Mouse (Mus musculus) cerebellum, adult 8-10 months (tissue): ENCODE data around the gene Arhgef25.
"Not testable (repeated sequence)": the region's sequence is repeated elsewhere in the genome, so short reads cannot be mapped to it uniquely, and the experiment has no call there.

Experiments
- DNase-seq: peaks from one replicate; pipeline ENCODE4 v3.0.0; 2022

The Arhgef25 gene

GRCm38 (mm10) chr10:127203106-127203505 lies 13.2 kb upstream of the Arhgef25 start:
- no peak for DNase-seq

DNA sequence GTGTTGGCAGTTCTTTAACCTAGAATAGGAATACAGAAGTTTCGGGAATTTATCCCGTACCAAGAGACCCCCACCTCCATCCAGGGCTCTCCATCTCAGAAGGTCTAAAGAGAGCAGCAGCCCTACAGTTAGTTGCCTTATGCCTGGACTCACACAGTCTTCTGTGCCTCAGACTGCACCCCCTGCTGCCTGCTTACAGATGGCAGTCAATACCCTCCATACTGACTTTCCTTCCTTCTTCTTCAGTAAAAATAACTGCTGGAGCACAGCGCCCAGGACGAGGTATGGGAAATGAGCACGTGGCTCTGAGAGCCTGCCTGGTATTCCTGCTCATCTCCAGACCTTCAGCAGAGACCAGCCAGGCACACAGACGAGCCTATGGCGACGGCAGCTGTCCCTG lies 10.4 kb upstream of the Arhgef25 start:
- no peak for DNase-seq

GRCm38 (mm10) chr10:127199474-127199873 lies 9.6 kb upstream of the Arhgef25 start:
- no peak for DNase-seq

DNA sequence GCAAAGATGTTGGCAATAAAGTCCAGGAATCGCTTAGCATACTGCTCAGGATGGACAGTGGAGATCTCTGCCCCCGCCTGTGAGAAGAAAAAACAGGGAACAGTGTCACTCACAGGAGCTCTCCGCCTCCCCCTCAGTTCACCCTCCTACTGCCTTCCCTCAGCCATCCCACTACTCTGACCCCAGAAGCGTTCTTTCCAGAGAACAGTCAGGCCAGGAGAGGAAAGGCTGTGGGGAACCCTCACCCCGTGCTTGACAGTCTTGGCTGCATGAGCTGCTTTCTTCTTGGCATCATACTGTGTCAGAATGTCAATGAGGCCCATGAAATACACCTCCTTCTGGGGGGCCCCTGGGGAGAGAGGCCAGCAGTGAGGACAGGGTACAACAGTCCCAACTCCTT lies 9.2 kb upstream of the Arhgef25 start:
- no peak for DNase-seq

- no peak for DNase-seq
Measured at GRCm38 (mm10) chr10:127198492-127198891, 8.6 kb upstream of the Arhgef25 start.

- no peak for DNase-seq
Measured at GRCm38 (mm10) chr10:127197505-127198110, 7.7 kb upstream of the Arhgef25 start.

DNA sequence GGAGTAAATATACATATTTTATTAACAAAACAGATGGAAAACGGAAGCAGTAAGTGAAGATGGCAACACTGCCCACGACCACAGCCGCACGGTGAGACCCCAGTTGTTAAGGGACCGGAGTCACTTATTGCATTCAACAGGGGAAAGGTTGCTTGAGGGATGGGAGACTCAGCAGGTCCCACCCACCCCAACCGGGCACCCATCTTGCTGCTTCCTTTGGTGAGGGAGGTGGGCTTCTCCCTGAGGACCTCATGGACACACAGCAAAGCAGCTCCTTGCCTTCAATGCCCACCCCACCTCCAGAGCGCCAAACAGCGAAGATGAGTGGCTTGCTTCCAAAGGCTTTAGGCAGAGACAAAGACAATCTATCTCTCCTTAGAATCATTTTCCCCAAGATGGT lies 7.2 kb upstream of the Arhgef25 start:
- DNase-seq = no peak

GRCm38 (mm10) chr10:127196392-127196791 lies 6.5 kb upstream of the Arhgef25 start:
- DNase-seq = peak; percentile 53

GRCm38 (mm10) chr10:127195328-127196129 lies 5.6 kb upstream of the Arhgef25 start, which contains the start of gene Dtx3:
TSS of gene Dtx3 (minus strand) at chr10:127195728.
- DNase-seq = peak; percentile 45

DNA sequence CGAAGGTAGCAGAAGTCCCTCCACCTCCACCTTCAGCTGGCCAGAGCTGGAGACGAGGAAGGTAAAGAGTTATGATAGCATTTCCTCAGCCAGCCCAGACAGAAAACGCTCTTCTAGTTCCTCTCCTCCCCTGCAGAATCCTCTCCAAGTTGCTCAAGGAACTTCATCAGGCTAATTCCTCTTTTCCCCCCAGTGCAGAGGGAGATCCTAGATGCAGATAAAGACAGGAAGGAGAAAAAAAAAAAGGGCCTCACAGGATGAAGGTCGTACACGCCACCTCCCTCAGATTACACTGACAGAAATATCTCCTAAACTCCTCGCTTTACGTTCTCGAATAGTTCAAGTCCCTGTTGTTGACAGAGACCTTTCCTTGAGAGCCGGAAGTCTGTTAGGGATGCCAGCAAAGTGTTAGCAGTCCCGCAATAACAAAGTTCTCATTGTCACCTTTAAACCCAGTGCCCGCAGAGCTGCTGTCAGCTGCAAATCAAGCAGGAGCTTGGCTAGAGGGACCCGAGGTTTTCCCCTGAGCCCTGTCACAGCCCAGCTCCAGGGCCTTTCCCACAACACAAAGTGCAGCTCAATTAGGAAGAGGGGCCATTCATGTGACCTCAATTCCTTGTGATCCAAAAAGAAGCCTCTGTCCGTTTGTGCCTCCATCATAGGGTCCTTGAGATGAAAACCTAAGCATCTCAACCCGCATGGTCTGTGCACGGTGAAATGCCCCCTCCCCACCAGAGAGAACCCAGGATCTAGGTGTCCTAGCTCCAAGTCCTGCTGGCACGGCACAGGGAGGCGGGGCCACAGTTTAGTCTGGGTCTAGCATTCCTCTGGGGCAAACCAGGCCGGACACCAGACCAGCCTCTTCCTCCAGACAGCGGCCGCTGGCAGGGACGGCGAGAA lies 4.8 kb upstream of the Arhgef25 start:
- DNase-seq = peak; percentile 64

DNA sequence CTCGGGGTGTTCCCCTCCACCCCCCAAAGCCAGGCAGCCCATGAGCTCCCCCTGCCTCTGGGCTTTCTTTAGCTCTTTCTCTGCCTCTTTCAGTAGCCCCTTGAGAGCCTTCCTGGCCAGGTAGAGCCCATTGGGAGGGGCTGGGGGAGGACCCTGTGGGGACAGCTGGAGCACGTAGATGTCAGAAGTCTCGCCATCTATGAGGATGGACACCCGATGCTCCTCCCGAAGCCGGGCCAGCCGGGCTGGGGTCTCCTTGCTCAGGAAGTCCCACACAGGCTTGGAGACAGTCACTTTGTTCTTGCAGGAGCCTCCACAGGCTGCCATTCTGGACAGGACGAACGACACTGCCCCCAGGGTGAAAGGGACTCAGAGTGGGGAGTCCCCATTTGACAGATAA lies 3.1 kb upstream of the Arhgef25 start:
- no peak for DNase-seq

- DNase-seq = not testable (repeated sequence)
Measured at GRCm38 (mm10) chr10:127192057-127192328, 2.1 kb upstream of the Arhgef25 start.

- no peak for DNase-seq
Measured at GRCm38 (mm10) chr10:127191191-127192056, 1.5 kb upstream of the Arhgef25 start.

- no peak for DNase-seq
Measured at GRCm38 (mm10) chr10:127190398-127191190, 711 bp upstream of the Arhgef25 start.

- peak; percentile 50 for DNase-seq
Measured at GRCm38 (mm10) chr10:127189116-127189650, 700 bp downstream of the Arhgef25 start.

DNA sequence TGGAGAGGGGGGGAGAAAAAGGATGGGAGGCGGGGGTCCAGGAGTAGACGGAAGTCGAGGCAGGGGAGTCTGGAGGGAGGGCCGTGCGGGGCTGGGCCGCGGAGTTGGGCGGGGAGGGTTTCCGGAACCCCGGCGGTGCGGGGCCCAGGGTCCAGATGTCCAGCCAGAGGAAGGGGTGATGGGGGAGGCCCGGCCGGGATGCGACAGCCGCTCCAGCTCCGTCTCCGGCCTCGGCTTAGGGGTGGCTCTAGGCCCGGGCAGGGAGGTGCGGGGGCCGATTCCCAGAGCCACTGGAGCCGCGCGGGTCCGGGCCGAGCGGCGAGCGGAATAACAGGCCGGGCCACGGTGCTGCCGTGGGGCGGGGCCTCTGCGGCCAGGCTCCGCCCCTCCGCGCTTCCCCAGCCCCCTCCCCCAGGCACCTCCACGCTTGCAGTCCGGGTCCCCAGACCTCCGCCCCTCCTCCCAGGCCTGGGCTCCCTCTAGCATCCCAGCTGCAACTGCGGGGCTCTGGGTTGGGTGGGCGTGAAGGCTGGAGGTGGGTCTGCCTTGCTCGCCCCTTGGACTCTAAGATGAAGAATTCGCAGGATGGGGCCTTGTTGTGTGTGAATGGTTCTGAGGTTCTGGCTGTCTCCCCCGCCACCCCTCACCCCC lies 1.3 kb downstream of the Arhgef25 start:
- DNase-seq = peak; percentile 70

DNA sequence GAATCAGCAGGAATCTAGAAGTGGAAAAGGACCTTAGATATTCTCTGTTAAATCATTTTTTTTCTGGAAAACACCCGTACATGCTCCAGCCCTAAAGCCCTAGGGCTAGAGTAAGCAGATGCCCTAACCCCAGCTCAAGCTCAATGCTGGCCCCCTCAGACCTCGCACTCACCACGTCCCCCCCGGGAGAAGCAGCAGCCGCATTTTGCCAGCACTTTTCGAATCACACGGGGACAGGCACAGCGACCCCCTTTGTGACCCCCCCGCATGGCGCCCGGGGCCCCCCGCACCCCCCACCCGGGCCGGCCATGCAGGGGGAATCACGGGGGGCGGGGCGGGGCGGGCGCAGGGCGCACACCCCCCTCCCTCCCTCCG lies 1.8 kb downstream of the Arhgef25 start:
- no peak for DNase-seq

DNA sequence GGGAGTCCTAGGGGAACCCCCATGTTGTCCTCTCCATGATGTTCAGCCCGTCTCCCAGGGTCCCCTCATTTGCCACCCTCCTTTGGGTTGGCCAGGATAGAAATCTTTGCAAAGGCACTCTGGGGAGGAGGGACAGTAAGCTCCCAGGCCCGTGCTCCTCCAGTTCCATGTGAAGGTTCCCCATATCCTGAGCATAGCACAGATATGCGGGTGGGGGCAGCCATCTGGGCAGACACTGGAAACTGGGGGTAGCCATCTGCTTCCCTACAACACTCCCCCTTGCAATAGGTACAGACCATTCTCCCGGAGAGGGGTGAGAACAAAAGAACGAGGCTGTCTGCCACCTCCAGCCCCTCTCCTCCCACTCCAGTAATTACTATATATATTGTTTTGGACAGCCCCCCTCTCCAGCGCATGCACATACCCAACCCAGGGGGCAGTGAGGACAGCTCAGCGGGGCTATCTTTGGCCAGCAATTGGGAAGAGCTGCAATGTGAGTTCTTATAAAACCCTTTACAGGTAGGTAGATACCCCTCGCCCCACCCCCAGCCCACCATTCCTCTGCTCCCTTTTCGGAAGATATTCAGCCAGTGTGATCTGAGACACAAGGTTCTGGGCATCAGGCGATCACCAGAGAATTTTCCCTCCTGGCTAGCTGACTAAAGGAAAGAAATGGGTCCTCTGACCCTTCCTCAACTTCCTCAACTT lies 2.4 kb downstream of the Arhgef25 start:
- no peak for DNase-seq

DNA sequence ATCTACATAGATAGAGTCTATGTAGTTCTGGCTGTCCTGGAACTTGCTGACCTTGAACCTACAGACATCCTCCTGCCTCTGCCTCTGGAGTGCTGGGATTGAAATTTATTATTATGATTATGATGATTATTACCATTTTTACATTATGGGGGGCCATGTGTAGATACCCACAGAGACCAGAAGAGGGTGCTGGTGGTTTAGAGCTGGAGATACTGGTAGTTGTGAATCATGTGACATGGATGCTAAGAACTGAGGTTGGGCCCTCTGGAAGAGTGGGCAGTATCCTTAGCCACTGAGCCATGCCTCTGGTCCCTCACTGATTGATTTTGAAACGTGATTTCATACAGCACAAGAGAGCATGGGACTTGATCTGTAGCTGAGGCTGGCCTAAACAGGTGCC lies 3.4 kb downstream of the Arhgef25 start:
- no peak for DNase-seq

- DNase-seq = no peak
Measured at GRCm38 (mm10) chr10:127185506-127185905, 4.4 kb downstream of the Arhgef25 start.
